Mouse (Mus musculus) stomach, embryonic 16.5 days (tissue): ENCODE measurements at regions not wholly inside any gene's neighbourhood (a gene's known extent, or its start where the extent isn't known, plus 50 kb on each side); places are given as distances from the start of the nearest gene placed in this dataset.

Experiments used
- ATAC-seq: fragments of 200-750 bp; cut with Nextera tagmentation; 2 replicates; pipeline ENCODE4 v1.8.0; 2017; ENCODE audit warnings: moderate number of reproducible peaks, moderate TSS enrichment; ENCODE audit not compliant: insufficient read depth, low FRiP score
- H3K27ac ChIP-seq: fragments of 300-500 bp; sonication (generic); 2 replicates; pipeline ENCODE4 v1.5.1; 2014; ENCODE audit warnings: low read length
- H3K27me3 ChIP-seq: fragments of 300-500 bp; sonication (generic); 2 replicates; pipeline ENCODE4 v1.6.1; 2014; ENCODE audit warnings: low read length, control low read depth, mixed read lengths; ENCODE audit not compliant: control insufficient read depth, insufficient read depth
- H3K36me3 ChIP-seq: fragments of 300-500 bp; sonication (generic); 2 replicates; pipeline ENCODE4 v1.6.1; 2014; ENCODE audit warnings: low read length; ENCODE audit not compliant: control insufficient read depth, insufficient read depth
- H3K4me1 ChIP-seq: fragments of 300-500 bp; sonication (generic); 2 replicates; pipeline ENCODE4 v1.6.1; 2014; ENCODE audit warnings: low read length, control low read depth, mixed read lengths; ENCODE audit not compliant: control insufficient read depth, insufficient read depth
- H3K4me2 ChIP-seq: fragments of 300-500 bp; sonication (generic); 2 replicates; pipeline ENCODE4 v1.6.1; 2014; ENCODE audit warnings: low read depth, low read length, mixed read lengths
- H3K4me3 ChIP-seq: fragments of 300-500 bp; sonication (generic); replicated peaks from 2 replicates; pipeline ENCODE4 v1.5.1; 2014; ENCODE audit warnings: mild to moderate bottlenecking, low read length
- H3K9ac ChIP-seq: fragments of 300-500 bp; sonication (generic); 2 replicates; pipeline ENCODE4 v1.6.1; 2014; ENCODE audit warnings: low read length
- H3K9me3 ChIP-seq: fragments of 300-500 bp; sonication (generic); replicated peaks from 2 replicates; pipeline ENCODE4 v1.6.1; 2016; ENCODE audit warnings: low read length, control low read depth; ENCODE audit not compliant: control insufficient read depth
- WGBS: fragments of 180-500 bp; shearing (Covaris S2); extraction: QIAGEN DNeasy Blood & Tissue Kit; methylation state at CpG from one replicate; pipeline ENCODE4 v1.1.7; 2014; 5-methylcytosine and 5-hydroxymethylcytosine counted together

- no peaks in the 10 kb centered on the region for H3K36me3 ChIP-seq
- WGBS: 68% methylated on average over 6 of the region's 6 CpGs
- ATAC-seq: no peak
These were observed 413.5 kb upstream of the Frg1 start for GRCm38 (mm10) chr8:41830407-41830806.

GRCm38 (mm10) chr8:41824928-41825327 is 408.1 kb upstream of the Frg1 start:
- no peak overlapping the region for H3K27ac ChIP-seq
- H3K36me3 ChIP-seq: no peaks in the 10 kb centered on the region
- no peak overlapping the region for H3K4me3 ChIP-seq
- H3K9me3 ChIP-seq: no peaks in the 10 kb centered on the region
- H3K27me3 ChIP-seq: no peaks in the 10 kb centered on the region
- H3K9ac ChIP-seq: no peak overlapping the region
- ATAC-seq: no peak
- no peaks in the 10 kb centered on the region for H3K4me1 ChIP-seq
- no peak overlapping the region for H3K4me2 ChIP-seq
- 22% methylated on average over 7 of the region's 7 CpGs for WGBS

More at GRCm38 (mm10) chr8:41830407-41830806, 413.5 kb upstream of the Frg1 start:
- H3K4me1 ChIP-seq: no peaks in the 10 kb centered on the region
- H3K27me3 ChIP-seq: no peaks in the 10 kb centered on the region
- H3K9ac ChIP-seq: no peak overlapping the region
- no peak overlapping the region for H3K27ac ChIP-seq
- H3K4me3 ChIP-seq: no peak overlapping the region
- no peak overlapping the region for H3K4me2 ChIP-seq
- H3K9me3 ChIP-seq: no peaks in the 10 kb centered on the region

- Histone ChIP-seq H3K4me3 (no peak overlapping the region), H3K27ac (no peak overlapping the region), H3K9me3 (no peaks in the 10 kb centered on the region), H3K9ac (no peak overlapping the region), H3K4me1 (no peaks in the 10 kb centered on the region), H3K4me2 (no peak overlapping the region), H3K27me3 (no peaks in the 10 kb centered on the region), H3K36me3 (no peaks in the 10 kb centered on the region)
- 64% methylated on average over 8 of the region's 8 CpGs for WGBS
- ATAC-seq: no peak
These were observed 406.2 kb upstream of the Frg1 start for GRCm38 (mm10) chr8:41823041-41823440.

- no peaks in the 10 kb centered on the region for H3K4me1 ChIP-seq
- ATAC-seq: no peak
- H3K4me3 ChIP-seq: no peak overlapping the region
- H3K4me2 ChIP-seq: no peak overlapping the region
- no peaks in the 10 kb centered on the region for H3K36me3 ChIP-seq
- H3K27ac ChIP-seq: no peak overlapping the region
- no peak overlapping the region for H3K9ac ChIP-seq
- no peaks in the 10 kb centered on the region for H3K27me3 ChIP-seq
- no peaks in the 10 kb centered on the region for H3K9me3 ChIP-seq
- WGBS: 88% methylated on average over 5 of the region's 5 CpGs
These were observed 404.8 kb upstream of the Frg1 start for GRCm38 (mm10) chr8:41821676-41822075.

GRCm38 (mm10) chr8:41820605-41821395 is 403.9 kb upstream of the Frg1 start:
- ATAC-seq: no peak
- no peaks in the 10 kb centered on the region for H3K9me3 ChIP-seq
- no peak overlapping the region for H3K4me2 ChIP-seq
- no peaks in the 10 kb centered on the region for H3K27me3 ChIP-seq
- no peak overlapping the region for H3K4me3 ChIP-seq
- H3K4me1 ChIP-seq: no peaks in the 10 kb centered on the region
- H3K36me3 ChIP-seq: no peaks in the 10 kb centered on the region
- 80% methylated on average over 4 of the region's 4 CpGs for WGBS
- H3K9ac ChIP-seq: no peak overlapping the region
- no peak overlapping the region for H3K27ac ChIP-seq

- no peak for ATAC-seq
- no peaks in the 10 kb centered on the region for H3K36me3 ChIP-seq
- no peak overlapping the region for H3K27ac ChIP-seq
- no peak overlapping the region for H3K4me2 ChIP-seq
- 69% methylated on average over 5 of the region's 5 CpGs for WGBS
- H3K4me1 ChIP-seq: no peaks in the 10 kb centered on the region
- H3K9me3 ChIP-seq: no peaks in the 10 kb centered on the region
- no peak overlapping the region for H3K9ac ChIP-seq
- no peak overlapping the region for H3K4me3 ChIP-seq
- no peaks in the 10 kb centered on the region for H3K27me3 ChIP-seq
These were observed 401.7 kb upstream of the Frg1 start for GRCm38 (mm10) chr8:41818577-41818976.

DNA sequence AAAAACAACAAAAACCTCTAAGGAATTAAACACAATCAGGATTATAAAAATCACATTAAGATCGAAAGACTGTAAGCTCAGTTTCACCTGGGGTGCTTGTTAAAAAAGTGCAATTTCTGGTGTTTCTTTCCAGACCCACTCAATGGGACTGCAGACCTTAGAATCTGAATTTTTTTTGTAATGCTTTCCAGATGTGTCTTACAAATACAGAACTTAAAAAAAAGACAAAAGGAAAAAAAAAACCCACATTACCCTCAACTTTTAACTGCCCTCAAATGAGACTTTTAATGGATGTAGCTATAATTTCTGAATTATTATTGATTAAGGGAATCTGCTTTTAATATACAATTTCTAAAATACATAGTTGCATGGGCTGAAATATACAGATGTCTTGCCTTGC is 401.2 kb upstream of the Frg1 start:
- H3K27ac ChIP-seq: no peak overlapping the region
- H3K4me3 ChIP-seq: no peak overlapping the region
- no peak for ATAC-seq
- no peak overlapping the region for H3K9ac ChIP-seq
- H3K9me3 ChIP-seq: no peaks in the 10 kb centered on the region
- H3K36me3 ChIP-seq: no peaks in the 10 kb centered on the region
- 77% methylated on average over 1 of the region's 1 CpGs for WGBS
- no peak overlapping the region for H3K4me2 ChIP-seq
- H3K4me1 ChIP-seq: no peaks in the 10 kb centered on the region
- H3K27me3 ChIP-seq: no peaks in the 10 kb centered on the region

DNA sequence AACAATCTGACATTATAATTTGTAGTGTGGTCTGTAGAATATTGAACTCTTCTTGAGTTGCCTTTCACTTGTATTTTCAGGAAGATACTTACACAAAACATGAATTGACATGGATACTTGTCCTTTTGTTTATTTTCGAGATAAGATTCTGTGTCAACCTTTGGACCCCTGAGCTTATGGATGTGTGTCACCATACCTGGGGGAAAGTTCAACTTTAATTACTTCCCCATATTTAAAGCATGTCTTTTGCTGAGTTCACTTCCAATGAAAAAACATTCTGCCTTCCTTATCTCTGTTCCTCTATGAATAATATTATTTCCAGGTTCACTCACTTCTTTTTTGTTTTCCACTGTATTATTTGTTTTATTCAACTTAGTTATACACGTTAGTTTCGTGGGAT is 398.4 kb upstream of the Frg1 start:
- H3K4me3 ChIP-seq: no peak overlapping the region
- no peaks in the 10 kb centered on the region for H3K4me1 ChIP-seq
- WGBS: 72% methylated on average over 3 of the region's 3 CpGs
- no peak overlapping the region for H3K27ac ChIP-seq
- H3K9ac ChIP-seq: no peak overlapping the region
- no peaks in the 10 kb centered on the region for H3K27me3 ChIP-seq
- no peaks in the 10 kb centered on the region for H3K36me3 ChIP-seq
- H3K9me3 ChIP-seq: no peaks in the 10 kb centered on the region
- H3K4me2 ChIP-seq: no peak overlapping the region
- ATAC-seq: no peak

DNA sequence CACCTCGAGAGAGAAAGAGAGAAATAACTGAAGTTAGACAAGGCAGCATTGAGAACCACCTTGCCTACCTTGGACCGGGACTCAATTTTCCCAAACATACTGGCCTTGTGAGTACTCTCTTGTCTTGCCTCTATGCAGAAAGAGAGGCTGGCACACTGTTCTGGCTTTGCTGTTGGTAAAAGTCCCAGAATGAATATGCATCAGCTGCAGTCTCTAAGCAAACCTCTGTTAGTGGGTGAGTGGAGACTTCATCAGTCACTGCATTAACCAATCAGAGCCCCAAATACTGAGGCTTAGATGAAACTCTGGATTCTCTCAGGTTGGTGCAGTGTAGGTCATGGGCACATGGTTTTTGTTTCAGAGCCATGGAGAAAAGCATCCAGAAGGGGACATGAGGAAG is 378.8 kb upstream of the Frg1 start:
- H3K4me2 ChIP-seq: no peak overlapping the region
- no peaks in the 10 kb centered on the region for H3K4me1 ChIP-seq
- no peak overlapping the region for H3K9ac ChIP-seq
- no peaks in the 10 kb centered on the region for H3K27me3 ChIP-seq
- no peak overlapping the region for H3K27ac ChIP-seq
- no peak for ATAC-seq
- WGBS: 66% methylated on average over 2 of the region's 2 CpGs
- H3K36me3 ChIP-seq: no peaks in the 10 kb centered on the region
- no peaks in the 10 kb centered on the region for H3K9me3 ChIP-seq
- no peak overlapping the region for H3K4me3 ChIP-seq
